11 mouse cellular contexts compared by ENCODE assay signal in the genomic region with DNA sequence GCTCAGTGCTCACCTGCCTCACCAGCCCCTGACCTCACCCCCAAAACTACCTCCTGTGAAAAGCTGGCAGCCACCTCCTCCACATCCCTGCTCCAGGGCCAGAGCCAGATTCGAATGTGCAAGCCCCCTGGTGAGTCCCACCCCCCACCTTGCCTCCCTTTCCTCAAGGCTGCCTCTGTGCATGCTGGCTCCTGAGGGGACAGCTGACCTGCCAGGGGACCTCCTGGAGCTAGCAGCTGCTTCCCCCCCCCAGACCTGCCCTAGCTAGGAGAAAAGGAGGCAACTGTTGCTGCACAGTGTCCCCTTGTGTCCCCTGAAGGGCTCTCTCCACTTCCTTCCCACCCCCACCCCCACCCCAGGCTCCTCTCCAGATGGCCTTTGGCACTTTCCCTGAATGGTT. TPM values are rescaled to one million over a fixed set of nuclear protein-coding genes. Genes with fewer than 3 reads are reported as not detected.
A peak's percentile ranks its signal among the peaks of the same experiment; 100 is the strongest.
DNase-seq lines count a peak whose midpoint lies in the region; ATAC-seq and TF ChIP-seq lines count a peak whose summit lies in the region.
"Had no signal": no experiment of that assay in that cellular context is flagged by ENCODE, and none has a peak within 500 bp of the region (broad histone marks: within the 10 kb centered on the region; RNA-seq: fewer than 3 reads in every experiment).

No protein-coding gene starts in this region.

- peaks cover 66% of the 10 kb centered on the region for H3K36me3 ChIP-seq in kidney, embryonic 14.5 days (ENCODE audit: control insufficient read depth, insufficient read depth, low read length)
- peaks cover 83% of the 10 kb centered on the region for H3K36me3 ChIP-seq in hindbrain, embryonic 10.5 days
- H3K36me3 ChIP-seq in midbrain, embryonic 13.5 days: peaks cover 67% of the 10 kb centered on the region

- 37% methylated on average over 1 of the region's 1 CpGs for WGBS in kidney, embryonic 14.5 days
- WGBS in bone marrow, adult 2 months: 71% methylated on average over 1 of the region's 1 CpGs
- WGBS in hindbrain, embryonic 10.5 days: 48% methylated on average over 1 of the region's 1 CpGs
- WGBS in midbrain, embryonic 13.5 days: 65% methylated on average over 1 of the region's 1 CpGs

- no peak overlapping the region for H3K4me3 ChIP-seq in kidney, embryonic 14.5 days (ENCODE audit: low read length)
- H3K4me3 ChIP-seq in bone marrow, adult 2 months (replicated peaks; ENCODE audit: control insufficient read depth, low read depth, low read length): no peak overlapping the region
- peak overlapping the region; percentile 99 for H3K4me3 ChIP-seq in hindbrain, embryonic 10.5 days
- H3K4me3 ChIP-seq in midbrain, embryonic 13.5 days (replicated peaks): no peak overlapping the region

- no peak for ATAC-seq in kidney, embryonic 14.5 days (ENCODE audit: low FRiP score, low TSS enrichment)
- ATAC-seq in midbrain, embryonic 13.5 days: no peak

- TF ChIP-seq POLR2A in bone marrow, adult 2 months (IDR thresholded peaks at IDR 0.05; ENCODE audit: borderline replicate concordance, control insufficient read depth, low read depth, low read length): no peak

- H3K9me3 ChIP-seq in kidney, embryonic 14.5 days (ENCODE audit: control insufficient read depth, low read length): no peaks in the 10 kb centered on the region
- H3K9me3 ChIP-seq in hindbrain, embryonic 10.5 days: no peaks in the 10 kb centered on the region
- H3K9me3 ChIP-seq in midbrain, embryonic 13.5 days: no peaks in the 10 kb centered on the region

- peaks cover 73% of the 10 kb centered on the region for H3K4me1 ChIP-seq in kidney, embryonic 14.5 days (ENCODE audit: control insufficient read depth, insufficient read depth, low read length)
- H3K4me1 ChIP-seq in bone marrow, adult 2 months (ENCODE audit: control insufficient read depth, insufficient read depth, low read length): peaks cover 5% of the 10 kb centered on the region
- H3K4me1 ChIP-seq in hindbrain, embryonic 10.5 days (replicated peaks): peaks cover 96% of the 10 kb centered on the region
- peaks cover 85% of the 10 kb centered on the region for H3K4me1 ChIP-seq in midbrain, embryonic 13.5 days (replicated peaks)

- peak overlapping the region; percentile 20; the same call in 1 of the 2 replicates for H3K9ac ChIP-seq in kidney, embryonic 14.5 days (ENCODE audit: low read depth, low read length)
- peak overlapping the region; percentile 36 for H3K9ac ChIP-seq in midbrain, embryonic 13.5 days (replicated peaks)

- H3K27ac ChIP-seq in kidney, embryonic 14.5 days (ENCODE audit: low read depth, low read length): 0 out of 2 replicates have a peak overlapping the region, but pooled peaks have one; percentile 12
- peak overlapping the region; percentile 17 for H3K27ac ChIP-seq in bone marrow, adult 2 months (ENCODE audit: control insufficient read depth, insufficient read depth, low read depth, low read length, poor library complexity)
- H3K27ac ChIP-seq in hindbrain, embryonic 10.5 days: peak overlapping the region; percentile 66; the same call in 1 of the 2 replicates
- peak overlapping the region; percentile 68 for H3K27ac ChIP-seq in midbrain, embryonic 13.5 days

- H3K4me2 ChIP-seq in kidney, embryonic 14.5 days (replicated peaks; ENCODE audit: low read depth, low read length): no peak overlapping the region
- H3K4me2 ChIP-seq in midbrain, embryonic 13.5 days (replicated peaks): peak overlapping the region; percentile 13; the same call in 1 of the 2 replicates

- TF ChIP-seq CTCF in bone marrow, adult 2 months (IDR thresholded peaks at IDR 0.05; ENCODE audit: control insufficient read depth, insufficient read depth, low read length): no peak

- no peaks in the 10 kb centered on the region for H3K27me3 ChIP-seq in kidney, embryonic 14.5 days (ENCODE audit: control insufficient read depth, insufficient read depth, low read length)
- H3K27me3 ChIP-seq in hindbrain, embryonic 10.5 days (ENCODE audit: insufficient read depth, poor library complexity, severe bottlenecking): no peaks in the 10 kb centered on the region
- no peaks in the 10 kb centered on the region for H3K27me3 ChIP-seq in midbrain, embryonic 13.5 days

- no peak for DNase-seq in kidney, adult 18-20 months
- no peak for DNase-seq in hindbrain, embryonic 10.5 days (ENCODE audit: low spot score)
- no peak for DNase-seq in adrenal gland, adult 8-10 months
- DNase-seq in cerebellum, postnatal 36 days: no peak
- DNase-seq in kidney, postnatal 4 days: no peak
- DNase-seq: kidney, adult 9 months; lung, postnatal 14 days; right cerebral cortex, postnatal 4 days had no signal

RNA-seq across cellular contexts. Expression of gene Midn, which starts 7.2 kb away (rescaled TPM):
- polyA plus RNA-seq in kidney, embryonic 14.5 days (2014; fragmentation: Nextera tagmentation; extraction: Ambion mirVana): 42.3 and 46.2 TPM in 2 replicates
- 36.0 and 53.2 TPM in 2 replicates for polyA plus RNA-seq in bone marrow, adult 2 months (2011; ENCODE audit: insufficient read depth, insufficient read length, low replicate concordance, missing spikeins)
- polyA plus RNA-seq in hindbrain, embryonic 10.5 days (2016; fragmentation: Nextera tagmentation; extraction: Ambion mirVana): 22.3 and 24.6 TPM in 2 replicates
- polyA plus RNA-seq in midbrain, embryonic 13.5 days (2015; fragmentation: Nextera tagmentation; extraction: Ambion mirVana): 35.9 and 40.6 TPM in 2 replicates
- total RNA-seq in adrenal gland, adult 8-10 months (2022): 100 to 1,000 TPM in 1 of 4 experiments, 10 to 100 TPM in 3; 56.4 to 145 (median 90.1) TPM

RNA-seq across cellular contexts. Expression of gene Cirbp, which starts 10.5 kb away (rescaled TPM):
- 80.0 and 104 TPM in 2 replicates for polyA plus RNA-seq in kidney, embryonic 14.5 days (2014; fragmentation: Nextera tagmentation; extraction: Ambion mirVana)
- 200 and 277 TPM in 2 replicates for polyA plus RNA-seq in bone marrow, adult 2 months (2011; ENCODE audit: insufficient read depth, insufficient read length, low replicate concordance, missing spikeins)
- polyA plus RNA-seq in hindbrain, embryonic 10.5 days (2016; fragmentation: Nextera tagmentation; extraction: Ambion mirVana): 95.3 and 153 TPM in 2 replicates
- polyA plus RNA-seq in midbrain, embryonic 13.5 days (2015; fragmentation: Nextera tagmentation; extraction: Ambion mirVana): 354 and 412 TPM in 2 replicates
- 100 to 1,000 TPM in 3 of 4 experiments, 10 to 100 TPM in 1; 44.2 to 234 (median 162) TPM for total RNA-seq in adrenal gland, adult 8-10 months (2022)

RNA-seq across cellular contexts. Expression of gene Cbarp, which starts 14.6 kb away (rescaled TPM):
- polyA plus RNA-seq in kidney, embryonic 14.5 days (2014; fragmentation: Nextera tagmentation; extraction: Ambion mirVana): 8.1 and 8.4 TPM in 2 replicates
- 3.4 and 3.7 TPM in 2 replicates for polyA plus RNA-seq in bone marrow, adult 2 months (2011; ENCODE audit: insufficient read depth, insufficient read length, low replicate concordance, missing spikeins)
- polyA plus RNA-seq in hindbrain, embryonic 10.5 days (2016; fragmentation: Nextera tagmentation; extraction: Ambion mirVana): 7.1 and 15.0 TPM in 2 replicates
- polyA plus RNA-seq in midbrain, embryonic 13.5 days (2015; fragmentation: Nextera tagmentation; extraction: Ambion mirVana): 40.6 and 45.3 TPM in 2 replicates
- 10 to 100 TPM; 58.4 to 92.4 (median 81.9) TPM for total RNA-seq in adrenal gland, adult 8-10 months (2022)

RNA-seq across cellular contexts. Expression of gene Atp5d, which starts 16.8 kb away (rescaled TPM):
- 519 and 582 TPM in 2 replicates for polyA plus RNA-seq in kidney, embryonic 14.5 days (2014; fragmentation: Nextera tagmentation; extraction: Ambion mirVana)
- polyA plus RNA-seq in bone marrow, adult 2 months (2011; ENCODE audit: insufficient read depth, insufficient read length, low replicate concordance, missing spikeins): 131 and 178 TPM in 2 replicates
- 484 and 504 TPM in 2 replicates for polyA plus RNA-seq in hindbrain, embryonic 10.5 days (2016; fragmentation: Nextera tagmentation; extraction: Ambion mirVana)
- polyA plus RNA-seq in midbrain, embryonic 13.5 days (2015; fragmentation: Nextera tagmentation; extraction: Ambion mirVana): 391 and 394 TPM in 2 replicates
- total RNA-seq in adrenal gland, adult 8-10 months (2022): 100 to 1,000 TPM; 380 to 452 (median 425) TPM

RNA-seq across cellular contexts. Expression of gene 1600002K03Rik, which starts 17.5 kb away (rescaled TPM):
- polyA plus RNA-seq in kidney, embryonic 14.5 days (2014; fragmentation: Nextera tagmentation; extraction: Ambion mirVana): 10.3 and 12.1 TPM in 2 replicates
- 8.8 and 23.7 TPM in 2 replicates for polyA plus RNA-seq in bone marrow, adult 2 months (2011; ENCODE audit: insufficient read depth, insufficient read length, low replicate concordance, missing spikeins)
- polyA plus RNA-seq in hindbrain, embryonic 10.5 days (2016; fragmentation: Nextera tagmentation; extraction: Ambion mirVana): 12.9 and 14.4 TPM in 2 replicates
- polyA plus RNA-seq in midbrain, embryonic 13.5 days (2015; fragmentation: Nextera tagmentation; extraction: Ambion mirVana): 11.9 and 14.5 TPM in 2 replicates
- total RNA-seq in adrenal gland, adult 8-10 months (2022): 10 to 100 TPM; 18.1 to 22.1 (median 21.7) TPM

Comparison
In these comparisons a context has a peak if more than half of its experiments do, and no peak if none do; other contexts are left out.
1. H3K27ac ChIP-seq: peak in every context shown above with its lines; median percentile 68 in midbrain, embryonic 13.5 days; 66 in hindbrain, embryonic 10.5 days; 17 in bone marrow, adult 2 months; 12 in kidney, embryonic 14.5 days.